Mouse (Mus musculus) lung, adult 2 months (tissue): Measurements from ENCODE around the gene Nhp2. TPM values are rescaled to one million over a fixed set of nuclear protein-coding genes. Genes with fewer than 3 reads are reported as not detected.

Experiments
- DNase-seq: peaks from one replicate; pipeline ENCODE4 v3.0.0; 2022
- H3K4me1 ChIP-seq: fragments of 200-500 bp; 2 replicates; pipeline ENCODE4 v1.6.1; 2011; ENCODE audit warnings: low read length; ENCODE audit not compliant: control insufficient read depth, insufficient read depth
- H3K4me3 ChIP-seq: fragments of 200-500 bp; replicated peaks from 2 replicates; pipeline ENCODE3; 2011; ENCODE audit warnings: low read depth, mild to moderate bottlenecking, control low read depth, low read length; ENCODE audit errors: extremely low read depth
- CTCF ChIP-seq: fragments of 200-500 bp; IDR thresholded peaks from 2 replicates; pipeline ENCODE4 v1.5.1; 2011; ENCODE audit warnings: mild to moderate bottlenecking, low read length, control low read depth; ENCODE audit not compliant: insufficient read depth
- POLR2A ChIP-seq: fragments of 200-500 bp; IDR thresholded peaks from 2 replicates; pipeline ENCODE4 v1.6.1; 2011; ENCODE audit warnings: low read depth, mild to moderate bottlenecking, control low read depth, low read length, borderline replicate concordance; ENCODE audit errors: extremely low read depth
- WGBS: fragments of 180-500 bp; shearing (Covaris S2); methylation state at CpG from one replicate; pipeline ENCODE4 v1.1.7; 2018; 5-methylcytosine and 5-hydroxymethylcytosine counted together
- polyA plus RNA-seq: library from polyadenylated mRNA; depleted of rRNA; stranded (reverse); fragments of >200 nt; gene quantifications from 2 replicates; pipeline ENCODE4 v1.2.3, GENCODE M21; 2012

Gene Nhp2
- polyA plus RNA-seq, 1 experiment, result 33.3 TPM

DNA sequence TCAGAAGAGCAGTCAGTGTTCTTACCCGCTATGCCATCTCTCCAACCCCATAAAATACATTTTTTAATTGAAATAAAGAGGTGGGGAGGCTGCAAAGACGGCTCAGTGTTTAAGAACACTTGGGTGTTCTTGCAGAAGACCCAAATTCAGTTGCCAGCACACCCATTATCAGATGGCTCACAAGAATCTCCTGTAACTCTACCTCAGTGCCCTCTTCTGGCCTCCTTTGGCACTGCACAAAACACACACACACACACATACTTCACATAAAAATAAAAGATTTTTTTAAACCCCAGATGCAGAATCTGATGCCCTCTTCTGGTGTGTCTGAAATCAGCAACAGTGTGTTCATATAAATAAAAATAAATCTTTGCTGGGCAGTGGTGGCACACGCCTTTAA lies 30.7 kb upstream of the Nhp2 start:
- 94% methylated on average over 3 of the region's 3 CpGs for WGBS
- TF ChIP-seq POLR2A, result no peak
- no peak for TF ChIP-seq CTCF
- H3K4me3 ChIP-seq, result no peak overlapping the region
- H3K4me1 ChIP-seq, result peaks cover 13% of the 10 kb centered on the region
- DNase-seq, result no peak

DNA sequence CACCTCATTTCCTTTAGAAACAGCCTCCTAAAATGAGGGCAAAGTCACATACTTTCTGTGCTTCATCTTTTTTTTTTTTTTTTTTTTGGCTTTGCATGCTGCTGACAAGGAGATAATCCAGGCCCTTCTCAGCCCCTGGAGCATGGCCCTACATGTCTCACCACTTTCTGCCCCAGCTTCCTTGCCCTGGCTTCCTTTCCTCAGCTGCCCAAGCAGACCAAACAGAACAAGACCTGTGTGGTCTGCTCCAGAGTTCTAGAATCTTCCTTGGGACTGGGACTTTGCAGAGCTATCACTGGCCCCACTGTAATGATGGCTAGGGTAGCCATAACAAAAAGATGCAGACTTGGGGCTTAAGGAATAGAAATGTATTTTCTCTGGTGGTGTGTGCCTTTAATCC lies 29.5 kb upstream of the Nhp2 start:
- TF ChIP-seq POLR2A (no peak), CTCF (no peak)
- DNase-seq, result no peak
- Histone ChIP-seq H3K4me1 (peaks cover 11% of the 10 kb centered on the region), H3K4me3 (no peak overlapping the region)

DNA sequence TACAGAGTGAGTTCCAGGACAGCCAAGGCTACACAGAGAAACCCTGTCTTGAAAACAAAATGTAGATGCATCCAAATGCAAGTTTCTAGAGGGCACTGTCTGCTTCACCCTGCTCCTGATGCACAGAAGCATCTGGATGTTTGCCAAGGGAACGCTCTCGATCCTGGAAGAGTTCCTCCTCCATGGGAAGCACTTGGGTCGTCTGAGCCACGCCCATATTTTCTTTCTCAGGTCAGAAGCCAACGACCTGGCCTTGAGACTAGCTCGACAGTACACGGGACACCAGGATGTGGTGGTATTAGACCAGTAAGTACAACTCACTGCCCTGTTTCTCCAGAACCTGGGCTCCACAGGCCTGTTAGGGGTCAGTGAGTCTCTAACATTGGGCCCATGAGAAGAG lies 28.4 kb upstream of the Nhp2 start:
- Histone ChIP-seq H3K4me1 (peaks cover 5% of the 10 kb centered on the region; the same call in 1 of the 2 replicates), H3K4me3 (no peak overlapping the region)
- 21% methylated on average over 7 of the region's 7 CpGs for WGBS
- TF ChIP-seq CTCF (no peak), POLR2A (no peak)
- DNase-seq, result no peak

DNA sequence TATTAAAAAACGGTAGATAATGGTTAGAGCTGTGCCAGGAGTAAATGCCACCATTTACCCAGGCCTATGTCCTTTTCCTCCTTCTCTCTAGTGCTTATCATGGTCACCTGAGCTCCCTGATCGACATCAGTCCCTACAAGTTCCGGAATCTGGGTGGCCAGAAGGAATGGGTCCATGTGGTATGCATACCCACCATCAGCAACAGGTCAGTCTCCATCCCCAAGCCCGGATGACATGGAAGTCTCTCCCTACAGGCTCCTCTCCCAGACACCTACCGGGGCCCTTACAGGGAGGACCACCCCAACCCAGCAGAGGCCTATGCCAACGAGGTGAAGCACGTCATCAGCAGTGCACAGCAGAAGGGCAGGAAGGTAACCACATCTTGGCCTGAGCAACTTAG lies 27.6 kb upstream of the Nhp2 start:
- 87% methylated on average over 7 of the region's 7 CpGs for WGBS
- TF ChIP-seq CTCF, result no peak
- no peak for TF ChIP-seq POLR2A
- DNase-seq, result no peak
- no peak overlapping the region for H3K4me3 ChIP-seq
- peaks cover 5% of the 10 kb centered on the region; the same call in 1 of the 2 replicates for H3K4me1 ChIP-seq

DNA sequence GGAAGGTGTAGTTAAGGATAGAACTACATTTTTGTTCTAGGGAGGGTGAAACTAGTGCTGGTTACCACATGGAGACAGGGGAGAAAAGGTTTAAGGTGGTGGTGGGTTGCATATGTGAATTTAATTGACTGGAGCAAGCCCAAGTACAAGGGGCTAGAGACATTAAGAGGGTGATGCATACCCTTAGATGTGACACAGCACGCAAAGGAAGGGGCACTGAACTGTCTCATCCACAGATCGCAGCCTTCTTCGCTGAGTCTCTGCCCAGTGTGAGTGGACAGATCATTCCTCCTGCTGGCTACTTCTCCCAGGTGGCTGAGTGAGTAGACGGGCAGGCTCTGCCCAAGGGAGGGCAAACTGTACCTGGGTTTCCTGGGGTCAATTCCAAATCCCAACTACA lies 26.2 kb upstream of the Nhp2 start:
- H3K4me3 ChIP-seq, result no peak overlapping the region
- H3K4me1 ChIP-seq, result peaks cover 5% of the 10 kb centered on the region; the same call in 1 of the 2 replicates
- WGBS, result 93% methylated on average over 4 of the region's 4 CpGs
- TF ChIP-seq POLR2A (no peak), CTCF (no peak)
- DNase-seq, result no peak

DNA sequence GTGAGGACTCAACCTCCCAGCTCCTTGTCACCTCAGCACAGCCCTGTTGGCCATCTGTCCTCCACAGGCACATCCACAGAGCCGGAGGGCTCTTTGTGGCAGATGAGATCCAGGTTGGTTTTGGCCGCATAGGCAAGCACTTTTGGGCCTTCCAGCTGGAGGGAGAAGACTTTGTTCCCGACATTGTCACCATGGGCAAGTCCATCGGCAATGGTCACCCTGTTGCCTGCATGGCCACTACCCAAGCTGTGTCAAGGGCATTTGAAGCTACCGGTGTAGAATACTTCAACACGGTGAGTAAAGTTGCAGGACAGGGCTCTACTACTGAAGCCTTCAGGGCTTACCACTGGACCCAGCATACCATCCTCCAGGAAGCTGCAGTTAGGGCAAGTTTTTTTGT lies 25.7 kb upstream of the Nhp2 start:
- WGBS, result 82% methylated on average over 6 of the region's 6 CpGs
- TF ChIP-seq POLR2A, result no peak
- no peak for TF ChIP-seq CTCF
- no peak for DNase-seq
- no peak overlapping the region for H3K4me3 ChIP-seq
- H3K4me1 ChIP-seq, result peaks cover 5% of the 10 kb centered on the region; the same call in 1 of the 2 replicates

DNA sequence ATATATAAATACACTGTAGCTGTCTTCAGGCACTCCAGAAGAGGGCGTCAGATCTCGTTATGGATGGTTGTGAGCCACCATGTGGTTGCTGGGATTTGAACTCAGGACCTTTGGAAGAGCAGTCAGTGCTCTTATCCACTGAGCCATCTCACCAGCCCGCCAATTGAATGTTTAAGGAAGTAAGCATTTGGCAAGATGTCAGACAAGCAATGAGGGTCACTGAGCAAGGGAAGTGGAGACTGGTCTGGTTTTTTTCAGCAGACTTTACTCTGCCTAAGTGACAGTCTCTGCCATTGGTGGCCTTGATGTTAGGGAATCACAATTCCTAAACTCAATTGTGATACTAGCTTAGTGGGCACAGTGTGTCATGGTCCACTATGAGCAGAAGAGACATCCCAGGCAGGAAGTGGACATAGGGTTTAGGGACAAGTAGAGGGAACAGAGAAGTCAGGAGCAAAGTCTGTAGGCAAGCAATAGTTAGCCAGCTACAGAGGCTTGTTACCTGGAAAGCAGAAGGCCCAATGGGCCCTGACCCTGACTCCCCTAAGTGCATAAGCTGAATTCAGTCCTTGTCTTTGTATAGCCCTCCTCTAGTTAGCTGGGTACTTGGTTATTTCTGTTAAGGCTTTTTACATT lies 24.7 kb upstream of the Nhp2 start:
- Histone ChIP-seq H3K4me3 (no peak overlapping the region), H3K4me1 (peaks cover 5% of the 10 kb centered on the region; the same call in 1 of the 2 replicates)
- no peak for TF ChIP-seq CTCF
- TF ChIP-seq POLR2A, result no peak
- WGBS, result 46% methylated on average over 3 of the region's 3 CpGs
- no peak for DNase-seq

DNA sequence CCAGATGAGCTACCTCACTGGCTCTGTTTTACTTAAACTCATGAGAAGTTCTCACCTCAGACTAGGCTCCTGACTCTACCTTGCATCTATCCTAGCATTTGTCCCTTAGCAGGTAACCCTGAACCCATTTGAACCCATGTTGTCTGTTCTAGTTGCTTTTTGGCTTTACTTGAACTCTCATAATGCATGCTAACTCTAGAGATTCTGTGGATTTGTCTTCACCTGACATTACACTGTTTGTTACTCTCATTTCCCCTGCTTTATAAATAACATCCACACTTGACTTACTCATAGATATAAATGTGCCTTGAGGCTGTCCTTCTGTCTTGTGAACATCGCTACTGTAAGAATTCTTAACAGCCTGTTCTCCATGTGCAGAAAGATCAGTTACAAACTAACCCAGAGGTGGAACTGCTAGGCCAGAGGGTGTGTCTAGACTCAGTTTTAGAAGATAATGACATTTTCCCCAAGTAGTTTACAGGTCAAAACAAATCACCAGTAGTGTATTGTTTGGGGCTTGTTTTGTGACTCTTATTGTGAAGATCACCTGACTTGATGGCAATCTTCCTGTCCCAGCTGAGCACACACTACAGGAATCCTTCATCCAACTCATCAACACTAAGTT lies 24.0 kb upstream of the Nhp2 start:
- WGBS, result 86% methylated on average over 1 of the region's 1 CpGs
- Histone ChIP-seq H3K4me3 (no peak overlapping the region), H3K4me1 (peaks cover 5% of the 10 kb centered on the region; the same call in 1 of the 2 replicates)
- no peak for DNase-seq
- no peak for TF ChIP-seq POLR2A
- TF ChIP-seq CTCF, result no peak

DNA sequence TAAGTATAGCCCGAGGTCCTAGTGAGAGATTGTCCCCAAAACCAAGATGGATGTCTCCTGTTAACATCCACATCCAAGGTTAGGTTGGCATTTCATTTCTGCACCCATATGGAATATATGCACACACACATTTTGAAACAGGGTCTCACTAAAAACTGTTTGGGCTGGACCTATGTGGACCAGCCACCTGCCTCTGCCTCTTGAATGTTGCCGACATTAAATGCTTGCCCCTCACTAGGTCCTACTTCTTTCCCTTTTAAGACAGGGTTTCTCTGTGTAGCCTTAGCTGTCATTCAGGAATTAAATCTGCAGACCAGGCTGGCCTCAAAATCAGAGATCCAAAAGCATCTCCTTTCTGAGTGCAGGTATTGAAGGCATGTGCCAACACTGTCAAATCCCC lies 22.0 kb upstream of the Nhp2 start:
- 63% methylated on average over 2 of the region's 2 CpGs for WGBS
- TF ChIP-seq POLR2A (no peak), CTCF (no peak)
- DNase-seq, result no peak
- no peak overlapping the region for H3K4me3 ChIP-seq
- H3K4me1 ChIP-seq, result no peaks in the 10 kb centered on the region

DNA sequence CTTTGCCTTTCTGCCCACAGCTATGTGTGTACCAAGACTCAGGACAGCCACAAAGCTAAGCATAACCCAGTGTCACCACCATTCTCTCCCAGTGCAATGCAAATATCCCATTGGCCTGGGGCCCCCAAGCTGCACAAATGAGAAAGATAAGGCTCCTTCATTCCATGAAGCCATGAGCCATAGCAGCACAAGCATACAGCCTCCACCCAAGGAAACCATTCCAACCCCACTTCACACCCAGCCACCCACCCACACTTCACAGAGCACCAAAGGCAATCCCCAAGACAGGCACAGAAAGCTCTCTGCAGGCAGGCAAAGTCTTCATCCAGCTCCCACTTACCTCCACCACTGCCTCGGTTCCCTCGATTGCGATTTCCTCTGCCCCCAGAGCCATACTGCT lies 17.3 kb upstream of the Nhp2 start:
- WGBS, result 75% methylated on average over 3 of the region's 3 CpGs
- TF ChIP-seq CTCF (no peak), POLR2A (no peak)
- no peak for DNase-seq
- Histone ChIP-seq H3K4me1 (peaks cover 6% of the 10 kb centered on the region), H3K4me3 (no peak overlapping the region)
